Mouse (Mus musculus) spleen, postnatal 10 days (tissue): ENCODE results near the gene Gm14459.
"Not testable (repeated sequence)": the region's sequence is repeated elsewhere in the genome, so short reads cannot be mapped to it uniquely, and the experiment has no call there.

Experiments
- DNase-seq, 2 experiments: peaks; one replicate each; pipeline ENCODE4 v3.0.0; 2021 to 2022; ENCODE audit warnings: low spot score in 2 of 2

Gene Gm14459

DNA sequence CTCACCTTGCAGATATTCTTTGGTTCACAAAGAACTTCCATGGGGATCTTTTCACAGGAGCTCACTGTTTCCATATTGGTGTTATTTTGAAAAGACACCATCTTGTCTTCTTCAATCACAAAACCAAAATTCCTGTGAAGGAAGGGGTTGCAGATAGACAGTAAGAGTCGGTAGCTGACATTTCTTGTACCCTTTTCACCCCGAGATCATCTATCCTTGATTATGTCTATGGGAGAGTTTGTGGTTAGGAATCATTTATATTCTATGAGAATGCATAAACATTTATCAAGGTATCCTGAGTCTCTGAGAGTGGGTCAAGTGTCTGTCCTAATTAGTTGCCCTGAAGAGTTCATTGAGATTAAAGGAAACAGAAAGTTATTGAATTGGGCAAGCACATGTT is at the start of gene Gm14459:
Gene Gm14459 (minus strand): TSS at position 101 of the 400 bp plus-strand sequence.
- no peak for DNase-seq

GRCm38 (mm10) chrX:8548155-8548554 is 23.4 kb upstream of the Gm14459 start, which contains the start of gene Ssxb6:
Gene Ssxb6, minus strand, starts transcription at chrX:8548255.
- DNase-seq, result not testable (repeated sequence)
